Mouse (Mus musculus): ENCODE measurements around the gene Man2a2.

GRCm38 (mm10) chr7:80368635-80369421 is 2.3 kb downstream of the Man2a2 start:
- no peak for TF ChIP-seq CTCF (IDR thresholded peaks at IDR 0.05; ENCODE audit: extremely low read depth, insufficient read length, insufficient replicate concordance, low read depth, low read length)
- TF ChIP-seq POLR2A (IDR thresholded peaks at IDR 0.05; ENCODE audit: low read depth, low read length), result no peak

Data from small intestine, adult 2 months (tissue).